Mouse (Mus musculus) megakaryocyte, adult 5-6 weeks (primary cell): ENCODE data around the gene Tjp3. TPM values are rescaled to one million over a fixed set of nuclear protein-coding genes. Genes with fewer than 3 reads are reported as not detected.

ENCODE experiments used
- ATAC-seq: 2 replicates; pipeline ENCODE4 v1.8.0; 2016; ENCODE audit warnings: mild to moderate bottlenecking, inconsistent platforms; ENCODE audit not compliant: poor library complexity, severe bottlenecking
- total RNA-seq, 2 experiments: library from RNA; stranded (forward) in 1 of 2; stranded (reverse) in 1 of 2; fragments of 153-499, 151-499 nt in 1 of 2; fragments of 221-1000, 200-1000 nt in 1 of 2; gene quantifications; 2 replicates each; pipeline versions ENCODE4 v1.2.3 to v1.2.4; 2015 to 2017

Tjp3 gene
- 3.4 and 3.7 TPM in 2 replicates for total RNA-seq (2015)
- total RNA-seq (2017), result 5.0 and 6.5 TPM in 2 replicates

DNA sequence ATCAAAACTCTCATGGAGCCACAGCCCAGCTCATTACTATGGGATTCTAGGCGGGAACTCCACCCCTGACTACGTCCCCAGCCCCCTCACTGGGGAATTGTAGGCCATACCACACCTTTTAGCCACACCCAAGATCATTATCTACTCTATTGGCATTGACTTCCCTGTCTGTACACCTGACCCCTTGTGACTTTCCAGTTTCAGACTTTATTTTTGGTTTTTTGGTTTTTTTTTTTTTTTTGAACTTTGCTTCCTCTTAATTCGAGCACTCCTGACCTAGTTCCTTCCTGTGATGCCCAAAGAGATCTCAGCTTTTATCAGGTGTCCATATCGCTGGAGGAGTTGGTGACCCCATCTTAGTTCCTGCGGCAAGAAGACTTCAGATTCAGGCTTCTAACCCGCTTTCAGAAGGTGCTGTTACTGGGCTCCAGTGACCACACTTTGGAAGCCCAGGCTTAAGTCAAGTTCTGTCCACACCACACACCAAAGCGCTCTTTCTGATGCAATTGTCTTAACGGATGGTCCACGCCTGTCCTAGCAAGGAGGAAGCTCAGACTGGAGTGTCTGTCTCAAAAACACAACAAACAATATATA is at the start of gene Tjp3:
Gene Tjp3 (minus strand): TSS at position 71 of the 594 bp plus-strand sequence.
- ATAC-seq, result peak; percentile 26

DNA sequence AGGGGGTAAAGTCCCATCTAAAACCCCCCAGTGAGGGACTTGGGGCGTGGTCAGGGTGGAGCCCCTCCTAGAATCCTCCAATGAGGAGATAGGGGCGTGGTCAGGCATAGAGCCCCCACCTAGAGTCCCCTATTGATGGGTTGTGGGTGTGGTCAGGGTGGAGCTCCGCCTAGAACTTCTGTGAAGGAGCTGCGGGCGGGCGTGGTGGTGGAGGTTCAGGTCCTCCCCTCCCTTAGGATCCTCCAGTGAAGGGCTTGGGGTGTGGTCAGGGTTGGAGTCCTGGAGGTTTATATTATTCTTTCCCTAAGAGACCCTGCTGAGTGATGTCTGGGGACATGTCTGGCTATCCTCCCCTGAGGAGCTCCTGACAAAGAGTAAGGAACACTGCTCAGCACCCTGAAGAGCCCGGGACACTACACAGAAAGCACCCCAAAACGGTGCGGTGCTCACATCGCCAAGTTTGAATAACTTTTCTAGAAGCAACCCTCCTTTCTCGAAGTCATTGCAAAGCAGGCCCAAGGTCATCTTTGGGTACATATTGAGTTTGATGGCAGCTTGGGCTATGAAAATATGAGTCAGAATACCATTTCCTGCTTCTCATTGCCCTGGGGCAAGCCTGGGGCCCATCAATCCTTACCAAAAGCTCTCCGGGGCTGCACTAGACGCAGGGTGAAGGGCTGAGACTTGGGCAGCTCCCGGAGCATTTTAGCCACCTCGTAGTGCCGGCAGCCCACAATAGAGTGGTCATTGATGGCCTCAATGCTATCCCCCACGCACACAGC is 49.4 kb upstream of the Tjp3 start:
- no peak for ATAC-seq

DNA sequence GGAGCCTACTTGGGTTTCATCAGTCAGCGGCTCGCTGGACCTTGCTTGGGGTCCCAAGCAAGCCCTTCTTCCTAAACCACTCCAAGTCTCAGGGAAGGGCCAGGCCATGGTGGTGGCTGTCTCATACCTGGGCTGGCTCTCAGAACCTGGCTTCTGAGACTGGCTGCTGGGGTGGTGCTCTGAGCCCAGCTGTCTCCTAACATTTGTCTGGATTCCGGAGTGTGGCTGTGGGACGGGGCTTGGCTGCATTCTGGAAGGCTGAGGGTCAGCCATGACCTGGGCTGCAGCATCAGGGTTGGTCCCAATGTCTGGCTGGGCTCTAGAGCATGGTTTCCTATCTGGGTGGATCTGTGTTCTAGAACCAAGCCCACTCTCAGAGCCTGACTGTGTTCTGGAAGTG is 45.2 kb upstream of the Tjp3 start:
- no peak for ATAC-seq

DNA sequence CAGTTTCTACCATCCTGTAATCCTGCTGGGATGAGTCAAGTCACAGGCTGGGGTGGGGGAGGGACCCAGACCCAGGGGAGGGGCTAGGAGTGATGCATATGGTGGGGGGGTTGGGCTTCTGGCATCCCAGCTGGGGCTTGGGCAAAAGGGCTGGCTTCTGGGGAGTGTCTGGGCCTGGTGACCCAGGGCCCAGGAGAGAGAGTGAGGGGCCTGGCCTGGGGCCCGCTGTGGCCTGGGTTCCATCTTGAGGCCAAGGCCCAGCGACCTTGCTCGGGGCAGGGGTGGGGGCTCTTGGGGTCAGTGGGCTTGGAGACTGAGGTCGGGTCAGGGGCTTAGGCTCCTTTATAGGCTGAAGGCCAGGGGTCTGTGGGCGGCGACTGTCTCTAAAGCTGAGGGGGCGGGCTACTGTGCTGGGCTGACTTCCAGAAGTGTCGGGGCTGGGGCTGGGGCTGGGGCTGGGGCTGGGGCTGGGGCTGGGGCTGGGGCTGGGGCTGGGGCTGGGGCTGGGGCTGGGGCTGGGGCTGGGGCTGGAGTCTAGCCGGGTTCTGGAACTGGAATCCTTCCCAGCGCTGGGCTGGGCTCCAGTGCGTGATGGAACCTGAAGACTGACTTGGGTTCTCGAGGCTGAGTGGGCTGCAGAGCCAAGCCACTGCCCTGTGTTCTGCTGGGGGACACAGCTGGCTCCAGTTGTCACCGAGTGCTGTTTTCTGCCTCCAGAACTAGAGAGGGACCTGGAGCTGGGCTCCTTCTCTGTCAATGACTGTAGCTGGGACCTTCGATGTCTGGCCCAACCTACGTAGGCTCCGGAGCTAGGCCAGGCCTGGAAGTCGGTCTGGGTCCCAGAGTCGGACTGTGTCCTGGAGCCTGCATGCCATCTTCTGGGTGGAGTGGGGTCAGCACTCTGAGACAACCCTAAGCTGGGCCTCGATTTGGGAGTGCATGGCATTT is 44.3 kb upstream of the Tjp3 start:
- no peak for ATAC-seq

DNA sequence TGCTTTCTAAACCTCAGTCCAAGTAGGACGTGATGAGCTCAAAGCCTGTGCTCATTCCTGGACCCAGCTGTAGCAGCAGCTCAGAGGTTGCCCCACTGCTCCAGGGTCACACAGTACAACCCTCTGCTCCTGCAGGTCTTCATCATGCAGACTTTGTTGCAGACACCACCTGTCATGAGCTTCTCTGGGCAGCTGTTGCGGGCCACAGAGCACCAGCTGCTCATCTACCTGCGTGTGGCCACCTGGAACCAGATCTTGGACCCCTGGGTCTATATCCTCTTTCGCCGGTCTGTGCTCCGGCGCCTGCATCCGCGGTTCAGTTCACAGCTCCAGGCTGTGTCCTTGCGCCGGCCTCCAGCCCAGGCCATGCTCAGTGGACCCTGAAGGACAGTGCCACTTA is 42.9 kb upstream of the Tjp3 start:
- ATAC-seq, result no peak

DNA sequence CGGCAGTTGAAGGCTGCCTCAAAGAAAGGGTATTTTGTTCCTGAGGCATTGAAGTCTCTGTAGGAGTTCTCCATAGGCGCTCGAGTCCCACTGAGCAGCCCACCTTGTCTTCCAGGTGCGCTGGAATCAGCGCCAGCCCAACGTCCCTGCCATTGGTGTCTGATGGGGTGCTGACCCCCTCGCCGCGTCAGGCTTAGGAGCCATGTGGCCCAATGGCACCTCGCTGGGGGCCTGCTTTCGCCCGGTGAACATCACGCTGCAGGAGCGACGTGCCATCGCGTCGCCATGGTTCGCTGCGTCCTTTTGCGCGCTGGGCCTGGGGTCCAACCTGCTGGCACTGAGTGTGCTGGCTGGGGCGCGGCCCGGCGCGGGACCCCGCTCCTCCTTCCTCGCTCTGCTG is 40.9 kb upstream of the Tjp3 start:
- no peak for ATAC-seq

DNA sequence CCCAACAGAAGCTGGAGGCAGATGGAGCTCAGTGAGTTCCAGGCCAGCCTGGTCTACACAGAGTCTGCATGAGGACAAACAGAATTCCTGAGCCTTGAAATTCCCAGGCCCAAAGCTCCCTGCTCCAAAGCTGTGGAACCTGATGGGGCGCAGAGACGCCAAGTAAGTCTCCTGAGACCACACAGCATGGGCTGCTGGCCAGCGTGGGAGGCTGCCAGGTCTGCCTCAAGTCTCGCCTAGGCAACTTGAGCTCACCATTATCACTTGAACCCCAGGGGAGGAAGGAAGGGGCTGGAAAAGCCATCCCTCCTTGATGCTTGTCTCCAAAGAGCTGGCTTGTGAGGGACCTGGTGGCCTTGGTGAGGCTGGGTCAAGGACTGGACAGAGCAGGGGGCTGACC is 38.6 kb upstream of the Tjp3 start:
- ATAC-seq, result no peak

DNA sequence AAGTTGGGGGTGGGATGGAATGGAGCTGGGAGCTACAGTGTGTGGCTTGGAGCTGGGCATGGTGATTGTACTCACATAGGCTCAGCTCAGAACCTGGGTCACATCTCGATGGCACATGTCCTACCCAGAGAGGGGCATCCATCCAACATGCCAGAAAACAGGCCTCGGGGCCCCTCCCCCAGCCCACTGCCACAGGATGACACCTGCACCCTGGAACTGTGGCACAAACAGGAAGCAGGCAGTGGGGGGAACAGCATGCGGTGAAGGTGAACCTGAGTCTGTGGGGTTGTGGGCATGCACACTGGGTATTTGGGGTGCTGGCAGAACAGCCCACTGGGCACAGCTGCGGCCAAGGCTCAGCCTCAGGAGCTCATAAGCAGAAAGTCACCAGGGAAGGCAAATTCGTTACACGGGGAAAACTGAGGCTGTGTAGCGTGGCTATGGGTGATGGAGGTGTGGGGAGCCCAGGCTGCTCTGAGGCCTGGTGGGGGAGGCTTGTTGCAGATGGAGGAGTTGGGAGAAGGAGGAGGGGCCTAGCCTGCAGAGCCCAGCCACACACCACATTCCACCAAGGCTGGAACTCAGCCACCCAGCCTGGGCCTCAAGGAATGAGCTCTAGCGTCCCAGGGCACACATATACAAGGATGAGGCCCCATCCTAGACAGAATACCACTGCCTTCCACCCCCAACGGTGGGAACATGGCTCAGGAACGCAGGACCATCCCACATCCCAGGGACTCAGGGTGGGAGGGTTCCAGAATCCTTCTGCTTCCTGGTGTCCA is 38.0 kb upstream of the Tjp3 start:
- ATAC-seq, result peak; percentile 53; the same call in 1 of the 2 replicates

DNA sequence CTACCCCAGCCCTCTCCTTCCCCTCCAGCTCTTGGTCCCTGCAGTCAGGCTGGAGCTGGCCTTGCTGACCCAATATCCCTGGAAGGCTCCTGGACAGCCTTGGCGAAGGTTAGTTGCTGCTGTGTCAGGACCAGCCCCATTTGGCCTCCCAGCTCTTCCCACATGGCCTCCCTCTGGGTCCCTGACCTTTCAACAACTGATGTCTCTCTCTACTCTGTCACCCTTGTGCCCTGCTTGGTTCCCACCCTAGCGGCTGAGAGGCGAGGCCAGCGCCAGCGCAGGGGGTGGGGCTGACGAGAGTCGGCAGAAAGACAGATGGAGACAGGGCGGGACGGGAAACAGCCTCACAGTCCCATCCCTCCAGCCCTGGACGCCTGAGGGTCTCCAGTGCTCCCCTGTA is 37.0 kb upstream of the Tjp3 start, which contains the start of gene Tbxa2r:
Gene Tbxa2r (plus strand): TSS at position 346 of the 400 bp plus-strand sequence.
- ATAC-seq, result 0 out of 2 replicates have a peak, but pooled peaks have one; percentile 34

DNA sequence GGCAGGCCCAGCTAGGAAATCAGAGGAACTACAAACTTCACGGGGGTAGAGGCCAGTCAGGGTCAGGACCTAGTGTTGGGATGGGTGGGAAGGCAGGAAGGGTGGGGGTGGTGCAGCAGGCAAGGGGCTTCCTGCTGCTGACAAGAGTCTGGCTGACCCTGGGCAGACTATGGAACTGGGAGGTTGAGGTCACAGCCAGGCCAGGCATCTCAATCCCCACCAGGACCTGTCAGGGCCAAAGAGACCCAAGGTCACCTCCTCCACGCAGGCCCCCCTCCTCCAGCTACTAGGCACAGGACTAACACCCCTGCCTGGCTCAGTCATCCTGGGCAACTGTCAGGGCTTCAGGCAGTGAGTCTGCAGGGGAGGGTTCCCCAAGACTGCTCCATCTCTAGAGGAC is 36.6 kb upstream of the Tjp3 start:
- ATAC-seq, result no peak

DNA sequence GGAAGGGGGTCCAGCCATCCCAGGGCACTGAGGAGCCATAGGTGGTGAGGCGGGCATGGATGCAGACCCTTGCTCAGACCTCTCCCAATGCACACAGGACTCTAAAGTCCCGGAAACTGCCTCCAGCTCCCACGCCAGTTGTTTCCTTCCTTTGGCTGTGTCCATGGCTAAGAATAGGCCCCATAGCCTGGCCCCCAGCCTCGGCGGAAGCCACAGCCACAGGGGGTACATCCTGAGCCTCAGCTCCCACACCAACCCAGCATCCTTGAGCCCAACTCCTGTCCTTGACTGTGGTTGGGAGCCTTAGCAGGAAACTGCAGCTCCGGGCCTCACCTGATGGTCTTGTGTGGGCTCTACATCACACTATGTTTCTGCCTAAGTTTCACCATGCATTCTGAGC is 35.5 kb upstream of the Tjp3 start:
- ATAC-seq, result no peak

DNA sequence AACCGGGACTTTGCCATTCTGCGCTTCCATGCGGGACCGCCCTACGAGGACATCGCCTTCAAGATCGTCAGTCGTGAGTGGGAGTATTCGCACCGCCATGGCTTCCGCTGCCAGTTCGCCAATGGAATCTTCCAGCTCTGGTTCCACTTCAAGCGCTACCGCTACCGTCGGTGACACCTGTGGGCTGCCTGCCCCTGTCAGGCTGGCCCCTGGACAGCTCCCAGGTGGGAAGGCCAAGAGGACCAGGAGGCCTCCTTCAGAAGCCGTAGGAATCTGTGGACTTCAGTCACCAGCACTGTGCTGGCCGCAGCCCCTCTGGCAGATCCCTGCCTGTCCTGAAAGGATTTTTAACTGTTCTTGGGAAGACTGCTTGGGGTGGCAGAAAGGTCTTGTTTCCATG is 34.4 kb upstream of the Tjp3 start:
- ATAC-seq, result no peak

DNA sequence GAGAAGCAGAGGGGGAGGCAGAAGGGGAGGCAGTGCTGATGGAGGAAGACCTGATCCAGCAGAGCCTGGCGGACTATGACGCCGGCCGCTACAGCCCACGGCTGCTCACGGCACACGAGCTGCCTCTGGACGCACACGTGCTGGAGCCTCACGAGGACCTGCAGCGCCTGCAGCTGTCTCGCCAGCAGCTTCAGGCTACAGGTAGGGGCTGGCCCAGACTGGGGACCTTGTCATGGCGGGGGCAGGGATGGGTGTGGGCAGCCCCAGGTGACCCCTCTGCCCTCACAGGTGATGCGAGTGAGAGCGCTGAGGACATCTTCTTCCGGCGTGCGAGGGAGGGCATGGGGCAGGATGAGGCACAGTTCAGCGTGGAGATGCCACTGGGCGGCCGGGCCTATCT is 33.8 kb upstream of the Tjp3 start:
- ATAC-seq, result no peak

DNA sequence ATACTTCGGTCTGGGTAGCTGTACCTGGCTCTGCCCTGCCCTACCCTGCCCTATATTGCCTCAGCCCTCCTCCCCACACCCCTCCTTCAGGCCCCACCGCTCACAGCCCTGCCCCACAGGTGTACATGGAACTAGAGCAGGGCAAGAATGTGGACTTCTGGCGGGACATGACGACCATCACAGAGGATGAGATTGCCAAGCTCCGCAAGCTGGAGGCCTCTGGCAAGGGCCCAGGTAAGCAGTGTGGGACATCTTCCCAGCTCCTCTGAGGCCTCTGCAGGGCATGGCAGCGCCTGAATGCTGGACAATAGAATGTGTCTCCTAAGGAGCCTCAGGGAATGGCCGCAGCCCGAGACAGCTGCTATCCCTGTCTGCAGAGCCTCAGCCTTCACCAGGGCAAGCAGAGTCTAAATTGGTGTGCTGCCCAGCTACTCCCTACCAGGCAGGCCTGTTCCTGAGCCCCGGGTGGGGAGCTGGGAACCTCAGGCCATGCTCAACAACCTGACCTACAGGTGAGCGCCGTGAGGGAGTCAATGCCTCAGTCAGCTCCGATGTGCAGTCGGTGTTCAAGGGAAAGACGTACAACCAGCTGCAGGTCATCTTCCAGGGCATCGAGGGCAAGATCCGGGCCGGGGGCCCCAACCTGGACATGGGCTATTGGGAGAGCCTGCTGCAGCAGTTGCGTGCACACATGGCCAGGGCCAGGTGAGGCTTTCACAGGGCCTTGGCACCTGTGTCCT is 32.6 kb upstream of the Tjp3 start:
- ATAC-seq, result no peak

DNA sequence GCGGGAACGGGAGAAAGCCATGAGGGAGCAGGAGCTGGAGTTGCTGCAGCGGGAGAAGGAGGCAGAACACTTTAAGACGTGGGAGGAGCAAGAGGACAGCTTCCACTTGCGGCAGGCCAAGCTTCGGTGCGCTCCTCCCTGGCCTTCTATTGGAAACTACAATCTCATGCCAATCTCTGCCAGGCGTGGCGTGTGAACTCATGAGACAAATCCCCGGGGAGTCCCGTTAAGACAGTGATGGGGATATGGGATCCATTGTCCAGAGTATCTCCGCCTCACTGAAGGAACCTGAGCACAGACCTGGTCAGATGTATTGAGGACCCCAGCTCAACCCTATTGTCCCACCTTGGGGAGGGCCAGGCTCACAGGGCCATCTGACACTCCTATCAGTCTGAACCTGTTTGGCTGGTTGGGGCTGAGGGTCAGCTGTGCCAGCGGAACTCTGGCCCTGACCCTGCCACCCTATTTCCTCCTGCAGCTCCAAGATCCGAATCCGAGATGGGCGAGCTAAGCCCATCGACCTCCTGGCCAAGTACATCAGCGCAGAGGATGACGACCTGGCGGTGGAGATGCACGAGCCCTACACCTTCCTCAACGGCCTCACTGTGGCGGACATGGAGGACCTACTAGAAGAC is 31.9 kb upstream of the Tjp3 start:
- no peak for ATAC-seq

DNA sequence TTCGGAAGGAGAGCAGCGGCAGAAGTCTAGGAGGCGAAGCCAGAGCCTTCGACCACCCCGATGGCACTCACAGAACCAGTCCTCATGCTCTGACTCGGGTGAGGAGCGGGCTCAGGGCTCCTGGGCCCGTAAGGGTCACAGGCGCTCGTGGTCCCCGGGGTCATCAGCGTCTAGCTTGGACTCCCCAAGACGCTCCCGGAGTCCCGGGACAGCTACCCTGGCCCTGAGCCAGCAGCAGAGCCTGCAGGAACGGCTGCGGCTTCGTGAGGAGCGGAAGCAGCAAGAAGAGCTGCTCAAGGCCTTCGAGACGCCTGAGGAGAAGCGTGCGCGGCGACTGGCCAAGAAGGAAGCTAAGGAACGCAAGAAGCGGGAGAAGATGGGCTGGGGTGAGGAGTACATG is 31.1 kb upstream of the Tjp3 start:
- ATAC-seq, result no peak

DNA sequence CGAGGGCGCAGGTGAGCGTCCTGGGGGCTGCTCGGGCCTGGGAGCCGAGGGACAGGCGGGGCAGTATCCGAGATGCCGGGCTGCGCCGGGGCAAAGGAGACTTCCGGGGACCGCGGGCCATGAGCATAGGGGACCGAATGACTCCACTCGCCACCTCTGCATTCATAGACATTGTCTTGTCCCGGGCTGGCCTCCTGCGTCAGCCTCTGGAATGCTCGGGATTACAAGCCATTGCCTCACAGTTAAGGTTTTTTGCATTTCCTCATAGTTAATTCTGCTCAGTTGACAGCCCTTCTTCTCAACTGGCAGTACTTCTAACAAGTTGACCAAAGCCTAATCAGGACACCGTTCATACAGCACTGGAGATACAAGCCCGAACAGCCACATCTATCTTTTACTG is 30.1 kb upstream of the Tjp3 start:
- ATAC-seq, result no peak

DNA sequence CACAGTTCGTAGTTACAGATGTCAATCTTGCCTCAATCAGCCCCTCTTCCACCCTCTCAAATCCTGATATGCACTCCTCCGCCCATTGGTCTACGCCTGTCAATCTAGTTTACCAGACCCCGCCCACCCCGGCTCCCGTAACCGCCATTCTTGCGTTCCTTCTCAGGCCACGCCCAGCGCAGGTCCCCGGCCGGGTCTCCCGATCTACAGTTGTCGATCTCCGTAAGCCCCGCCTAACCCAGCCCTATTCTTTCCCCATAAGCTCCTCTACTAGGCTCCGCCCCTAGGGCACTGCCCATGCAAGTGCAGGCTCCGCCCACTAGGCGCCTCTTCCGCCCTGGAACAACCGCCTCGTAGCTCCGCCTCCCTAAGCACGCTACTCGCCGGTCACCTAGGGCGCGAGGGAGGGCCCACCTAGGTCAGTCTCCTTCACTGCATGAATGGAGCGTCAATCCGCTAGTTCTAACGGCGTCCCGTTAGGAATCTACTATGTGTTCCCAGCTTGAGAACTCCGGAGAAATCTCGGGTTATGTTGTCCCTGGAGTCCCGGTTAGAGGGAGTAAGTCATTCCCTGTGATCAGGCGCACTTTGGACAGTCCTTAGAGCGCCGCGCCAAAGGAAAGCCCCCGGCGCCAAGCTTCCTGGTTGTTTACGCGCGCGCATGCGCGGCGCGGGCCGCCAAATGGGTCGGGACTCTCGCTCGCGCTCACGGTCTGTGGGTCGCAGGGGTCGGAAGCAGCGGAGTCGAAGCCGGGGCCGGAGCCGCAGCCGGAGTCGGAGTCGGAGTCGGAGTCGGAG is 29.4 kb upstream of the Tjp3 start, which contains the start of gene Cactin:
Gene Cactin (plus strand): TSS at position 554 of the 798 bp plus-strand sequence.
- ATAC-seq, result peak; percentile 83
